Mouse (Mus musculus) forebrain, embryonic 14.5 days (tissue): ENCODE data around the gene Jarid2. TPM values are rescaled to one million over a fixed set of nuclear protein-coding genes. Genes with fewer than 3 reads are reported as not detected.

Source experiments
- ATAC-seq: fragments of 200-750 bp; cut with Nextera tagmentation; 2 replicates; pipeline ENCODE4 v1.8.0; 2017; ENCODE audit warnings: mild to moderate bottlenecking, moderate library complexity
- DNase-seq: peaks from one replicate; pipeline ENCODE4 v3.0.0-alpha.2; 2015; ENCODE audit warnings: low spot score
- H3K27ac ChIP-seq: fragments of 300-500 bp; sonication (generic); 2 replicates; pipeline ENCODE4 v1.5.1; 2014; ENCODE audit warnings: low read depth, mild to moderate bottlenecking, control low read depth, low read length, moderate library complexity
- H3K27me3 ChIP-seq: fragments of 300-500 bp; sonication (generic); replicated peaks from 2 replicates; pipeline ENCODE4 v1.6.1; 2014; ENCODE audit warnings: low read length, control low read depth, mixed read lengths; ENCODE audit not compliant: control insufficient read depth, insufficient read depth
- H3K36me3 ChIP-seq: fragments of 300-500 bp; sonication (generic); 2 replicates; pipeline ENCODE4 v1.6.1; 2014; ENCODE audit warnings: low read length, control low read depth; ENCODE audit not compliant: control insufficient read depth, insufficient read depth
- H3K4me1 ChIP-seq: fragments of 300-500 bp; sonication (generic); 2 replicates; pipeline ENCODE4 v1.6.1; 2014; ENCODE audit warnings: antibody characterized with exemption, low read length, control low read depth; ENCODE audit not compliant: control insufficient read depth, insufficient read depth
- H3K4me2 ChIP-seq: fragments of 300-500 bp; sonication (generic); 2 replicates; pipeline ENCODE4 v1.6.1; 2014; ENCODE audit warnings: mild to moderate bottlenecking, control low read depth, low read length
- H3K4me3 ChIP-seq: fragments of 300-500 bp; sonication (generic); 2 replicates; pipeline ENCODE4 v1.5.1; 2014; ENCODE audit warnings: low read depth, low read length, control low read depth
- H3K9ac ChIP-seq: fragments of 300-500 bp; sonication (generic); 2 replicates; pipeline ENCODE4 v1.6.1; 2014; ENCODE audit warnings: mild to moderate bottlenecking, low read length, control low read depth, moderate library complexity
- H3K9me3 ChIP-seq: fragments of 300-500 bp; sonication (generic); replicated peaks from 2 replicates; pipeline ENCODE4 v1.6.1; 2016; ENCODE audit warnings: low read length, control low read depth, mixed read lengths; ENCODE audit not compliant: control insufficient read depth
- WGBS: fragments of 180-500 bp; shearing (Covaris S2); extraction: QIAGEN DNeasy Blood & Tissue Kit; methylation state at CpG from one replicate; pipeline ENCODE4 v1.1.7; 2014; 5-methylcytosine and 5-hydroxymethylcytosine counted together
- polyA plus RNA-seq: library from polyadenylated mRNA; unstranded; fragments of >200 nt; fragmentation: Nextera tagmentation; extraction: Ambion mirVana; gene quantifications from 2 replicates; pipeline ENCODE4 v1.2.1, GENCODE M21; 2014

Gene Jarid2
- polyA plus RNA-seq, 1 experiment from 2014 or later: 16.4 TPM

DNA sequence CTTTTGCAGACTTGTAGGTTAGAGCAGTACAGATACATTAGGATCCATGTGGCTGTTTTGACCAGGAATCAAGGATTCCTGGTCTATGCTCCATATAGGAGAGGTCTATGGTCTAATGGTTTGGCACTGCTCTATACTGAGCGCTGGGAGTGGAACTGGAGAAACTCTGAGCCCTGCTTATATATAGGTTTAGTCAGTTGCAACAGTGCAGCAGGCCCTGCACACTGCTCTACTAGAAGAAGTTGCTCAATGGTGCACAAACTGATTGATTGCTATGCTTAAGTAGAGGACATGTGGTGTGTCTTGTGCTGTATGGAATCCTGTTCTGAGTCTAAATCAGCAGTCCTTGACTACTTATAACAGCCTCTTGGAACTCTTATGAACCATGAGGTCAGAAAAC, 31.5 kb downstream of the Jarid2 start:
- H3K9ac ChIP-seq: no peak overlapping the region
- ATAC-seq: no peak
- no peaks in the 10 kb centered on the region for H3K27me3 ChIP-seq
- DNase-seq: no peak
- H3K27ac ChIP-seq: no peak overlapping the region
- 97% methylated on average over 1 of the region's 1 CpGs for WGBS
- H3K4me2 ChIP-seq: no peak overlapping the region
- H3K36me3 ChIP-seq: no peaks in the 10 kb centered on the region
- peaks cover 3% of the 10 kb centered on the region; the same call in 1 of the 2 replicates for H3K4me1 ChIP-seq
- H3K9me3 ChIP-seq: no peaks in the 10 kb centered on the region
- no peak overlapping the region for H3K4me3 ChIP-seq

DNA sequence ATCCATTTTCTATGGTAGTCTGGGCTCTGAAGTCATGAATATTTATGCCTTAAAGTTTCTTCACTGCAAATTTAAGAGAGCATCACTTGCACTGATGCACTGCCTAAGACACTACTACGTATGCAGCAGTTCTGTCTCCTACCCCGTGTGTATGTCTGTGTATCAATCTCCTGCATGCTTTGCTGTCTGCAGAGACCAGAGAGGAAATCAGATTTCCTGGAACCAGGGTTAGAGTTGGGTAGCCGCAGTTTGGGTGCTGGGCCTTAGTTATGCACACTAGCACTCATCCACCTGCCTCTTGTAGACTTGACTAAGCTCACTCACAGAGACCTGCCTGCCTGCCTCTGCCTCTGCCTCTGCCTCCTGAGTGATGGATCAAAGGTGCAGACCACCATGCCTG, 33.8 kb downstream of the Jarid2 start:
- Histone ChIP-seq H3K9ac (no peak overlapping the region), H3K27ac (no peak overlapping the region), H3K4me1 (no peaks in the 10 kb centered on the region), H3K4me2 (no peak overlapping the region), H3K36me3 (no peaks in the 10 kb centered on the region), H3K9me3 (no peaks in the 10 kb centered on the region), H3K27me3 (no peaks in the 10 kb centered on the region), H3K4me3 (no peak overlapping the region)
- 85% methylated on average over 3 of the region's 3 CpGs for WGBS
- no peak for ATAC-seq
- DNase-seq: no peak

GRCm38 (mm10) chr13:44767751-44768150, 38.5 kb downstream of the Jarid2 start:
- WGBS: 89% methylated on average over 6 of the region's 6 CpGs
- no peaks in the 10 kb centered on the region for H3K27me3 ChIP-seq
- H3K27ac ChIP-seq: no peak overlapping the region
- no peak overlapping the region for H3K4me3 ChIP-seq
- ATAC-seq (no peak), DNase-seq (no peak)
- no peaks in the 10 kb centered on the region for H3K4me1 ChIP-seq
- no peaks in the 10 kb centered on the region for H3K36me3 ChIP-seq
- H3K9me3 ChIP-seq: no peaks in the 10 kb centered on the region
- no peak overlapping the region for H3K9ac ChIP-seq
- no peak overlapping the region for H3K4me2 ChIP-seq

GRCm38 (mm10) chr13:44770808-44771605, 41.7 kb downstream of the Jarid2 start:
- Histone ChIP-seq H3K27me3 (no peaks in the 10 kb centered on the region), H3K4me3 (no peak overlapping the region), H3K4me2 (no peak overlapping the region), H3K27ac (no peak overlapping the region), H3K36me3 (no peaks in the 10 kb centered on the region), H3K9me3 (no peaks in the 10 kb centered on the region), H3K4me1 (no peaks in the 10 kb centered on the region), H3K9ac (no peak overlapping the region)
- DNase-seq: no peak
- no peak for ATAC-seq
- 80% methylated on average over 5 of the region's 5 CpGs for WGBS

DNA sequence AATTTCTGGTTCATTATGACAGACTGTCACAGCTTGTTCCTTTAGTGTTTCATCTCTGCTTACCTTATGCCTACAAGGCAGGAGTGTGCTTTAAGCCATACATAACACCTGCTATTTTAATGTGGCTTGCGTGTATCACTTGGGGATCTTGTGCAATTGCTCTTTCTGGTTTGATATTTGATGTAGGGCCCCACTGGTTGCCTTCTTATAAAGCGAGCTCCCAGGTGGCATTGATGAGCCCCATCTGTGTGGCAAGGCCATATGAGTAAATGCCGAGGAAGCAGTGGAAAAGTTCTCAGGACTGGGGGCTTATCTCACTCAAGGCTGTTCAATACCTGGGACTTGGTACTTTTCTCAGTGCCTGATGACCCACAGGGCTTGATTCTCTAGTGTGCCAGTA, 43.5 kb downstream of the Jarid2 start:
- Histone ChIP-seq H3K9ac (no peak overlapping the region), H3K27me3 (no peaks in the 10 kb centered on the region), H3K4me2 (no peak overlapping the region), H3K27ac (no peak overlapping the region), H3K4me3 (no peak overlapping the region), H3K9me3 (no peaks in the 10 kb centered on the region), H3K4me1 (no peaks in the 10 kb centered on the region), H3K36me3 (no peaks in the 10 kb centered on the region)
- ATAC-seq: no peak
- DNase-seq: no peak
- WGBS: 90% methylated on average over 3 of the region's 3 CpGs

GRCm38 (mm10) chr13:44774351-44774750, 45.1 kb downstream of the Jarid2 start:
- Histone ChIP-seq H3K4me2 (no peak overlapping the region), H3K9ac (no peak overlapping the region), H3K27me3 (no peaks in the 10 kb centered on the region), H3K4me3 (no peak overlapping the region), H3K9me3 (no peaks in the 10 kb centered on the region), H3K27ac (no peak overlapping the region), H3K4me1 (no peaks in the 10 kb centered on the region), H3K36me3 (no peaks in the 10 kb centered on the region)
- WGBS: 94% methylated on average over 4 of the region's 4 CpGs
- ATAC-seq (no peak), DNase-seq (no peak)

- ATAC-seq: no peak
- no peak overlapping the region for H3K4me2 ChIP-seq
- WGBS: 87% methylated on average over 3 of the region's 3 CpGs
- H3K27ac ChIP-seq: no peak overlapping the region
- no peak overlapping the region for H3K4me3 ChIP-seq
- no peaks in the 10 kb centered on the region for H3K9me3 ChIP-seq
- H3K4me1 ChIP-seq: no peaks in the 10 kb centered on the region
- no peak for DNase-seq
- no peak overlapping the region for H3K9ac ChIP-seq
- H3K36me3 ChIP-seq: no peaks in the 10 kb centered on the region
- H3K27me3 ChIP-seq: no peaks in the 10 kb centered on the region
Measured at GRCm38 (mm10) chr13:44775396-44775795, 46.1 kb downstream of the Jarid2 start.

GRCm38 (mm10) chr13:44780506-44780905, 51.2 kb downstream of the Jarid2 start:
- no peak for DNase-seq
- 83% methylated on average over 1 of the region's 1 CpGs for WGBS

DNA sequence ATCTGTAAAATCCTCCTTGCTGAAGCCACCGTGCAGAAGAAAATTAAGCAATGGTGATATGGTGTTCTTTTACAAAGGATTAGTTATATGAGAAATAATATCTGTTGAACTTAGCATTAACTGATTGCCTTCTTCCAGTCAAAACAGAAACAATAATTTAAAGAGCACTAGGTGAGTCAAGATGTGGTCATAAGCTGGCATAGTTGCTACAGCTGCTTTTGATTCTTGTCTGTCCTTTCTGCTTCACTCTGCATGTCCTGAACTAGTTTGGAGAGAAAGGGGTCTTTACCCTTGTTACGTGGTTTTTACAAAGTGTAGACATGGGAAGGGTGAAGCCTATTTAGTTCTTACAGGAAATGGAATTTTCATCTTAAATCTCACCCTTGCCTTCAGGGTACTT, 51.9 kb downstream of the Jarid2 start:
- Histone ChIP-seq H3K4me3 (no peak overlapping the region), H3K4me1 (peaks cover 3% of the 10 kb centered on the region; the same call in 1 of the 2 replicates), H3K27ac (no peak overlapping the region), H3K36me3 (no peaks in the 10 kb centered on the region), H3K27me3 (no peaks in the 10 kb centered on the region), H3K4me2 (no peak overlapping the region), H3K9me3 (no peaks in the 10 kb centered on the region), H3K9ac (no peak overlapping the region)
- 89% methylated on average over 2 of the region's 2 CpGs for WGBS
- no peak for DNase-seq
- no peak for ATAC-seq

More at GRCm38 (mm10) chr13:44780506-44780905, 51.2 kb downstream of the Jarid2 start:
- Histone ChIP-seq H3K36me3 (no peaks in the 10 kb centered on the region), H3K4me3 (no peak overlapping the region), H3K27ac (no peak overlapping the region), H3K4me1 (no peaks in the 10 kb centered on the region), H3K4me2 (no peak overlapping the region), H3K9ac (no peak overlapping the region), H3K27me3 (no peaks in the 10 kb centered on the region), H3K9me3 (no peaks in the 10 kb centered on the region)
- no peak for ATAC-seq
